Mouse (Mus musculus): ENCODE results near the gene Tmem41b. TPM values are rescaled to one million over a fixed set of nuclear protein-coding genes. Genes with fewer than 3 reads are reported as not detected.

Gene Tmem41b
- total RNA-seq, 1 experiment, result 154 TPM

DNA sequence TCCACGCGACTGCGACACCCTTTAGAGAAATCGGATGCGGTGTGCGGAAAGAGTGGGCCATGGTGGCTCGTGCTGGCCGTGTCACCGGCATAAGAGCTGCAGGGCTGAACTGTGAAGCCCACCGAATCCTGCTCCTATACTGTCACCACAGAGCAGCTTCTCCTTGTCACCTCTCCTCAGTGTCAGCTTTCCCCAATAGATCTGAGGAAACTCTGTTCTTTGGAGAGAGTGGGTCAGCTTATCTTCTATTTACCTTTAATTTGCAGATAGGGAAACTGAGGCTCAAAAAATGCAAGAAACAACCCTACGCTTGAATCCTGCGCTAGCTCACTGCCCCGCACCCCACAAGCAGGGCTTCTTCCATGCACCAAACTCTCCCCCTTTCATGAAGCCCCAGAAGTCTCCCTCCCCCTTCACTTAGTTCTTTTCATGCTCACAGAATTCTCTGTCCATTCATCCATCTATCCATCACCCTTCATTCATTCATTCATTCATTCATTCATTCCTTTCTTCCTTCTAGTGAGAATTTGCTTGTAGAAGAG is 26.0 kb downstream of the Tmem41b start:
- H3K4me3 ChIP-seq (ENCODE audit: insufficient read depth in 1 of 2, low read depth in 1 of 2, low read length in 2 of 2, poor library complexity in 1 of 2, severe bottlenecking in 1 of 2), result peak overlapping the region; percentile 81 to 86
- H3K9ac ChIP-seq (ENCODE audit: insufficient read depth, low read depth, low read length, poor library complexity, severe bottlenecking), result peak overlapping the region; percentile 81
- H3K4me1 ChIP-seq (ENCODE audit: control insufficient read depth in 2 of 2, insufficient read depth in 2 of 2, low read length in 2 of 2, poor library complexity in 1 of 2), result no peaks in the 10 kb centered on the region
- no peaks in the 10 kb centered on the region for H3K9me3 ChIP-seq (ENCODE audit: control insufficient read depth, insufficient read depth, low read depth, low read length)
- TF ChIP-seq HCFC1 (IDR thresholded peaks at IDR 0.05; ENCODE audit: borderline replicate concordance, insufficient read depth, low read length) (no peak), ZC3H11A (IDR thresholded peaks at IDR 0.05; ENCODE audit: borderline replicate concordance, low read depth, low read length) (no peak), ZNF384 (IDR thresholded peaks at IDR 0.05; ENCODE audit: low read depth, low read length) (no peak), CHD2 (IDR thresholded peaks at IDR 0.05; ENCODE audit: low read depth, low read length) (no peak), MAFK (IDR thresholded peaks at IDR 0.05; ENCODE audit: insufficient read depth, low read depth, low read length) (no peak)
- H3K36me3 ChIP-seq (ENCODE audit: control insufficient read depth, insufficient read depth, low read length, poor library complexity, severe bottlenecking), result no peaks in the 10 kb centered on the region
- DNase-seq (ENCODE audit: low read depth, low spot score), result no peak
- in situ Hi-C loops (cut with MboI; ENCODE audit: low sequenced_read_pairs in 2 of 2, unreplicated experiment in 2 of 2), result no loop called here
- H3K27ac ChIP-seq (ENCODE audit: insufficient read depth, low read depth, low read length, poor library complexity, severe bottlenecking), result no peak overlapping the region

DNA sequence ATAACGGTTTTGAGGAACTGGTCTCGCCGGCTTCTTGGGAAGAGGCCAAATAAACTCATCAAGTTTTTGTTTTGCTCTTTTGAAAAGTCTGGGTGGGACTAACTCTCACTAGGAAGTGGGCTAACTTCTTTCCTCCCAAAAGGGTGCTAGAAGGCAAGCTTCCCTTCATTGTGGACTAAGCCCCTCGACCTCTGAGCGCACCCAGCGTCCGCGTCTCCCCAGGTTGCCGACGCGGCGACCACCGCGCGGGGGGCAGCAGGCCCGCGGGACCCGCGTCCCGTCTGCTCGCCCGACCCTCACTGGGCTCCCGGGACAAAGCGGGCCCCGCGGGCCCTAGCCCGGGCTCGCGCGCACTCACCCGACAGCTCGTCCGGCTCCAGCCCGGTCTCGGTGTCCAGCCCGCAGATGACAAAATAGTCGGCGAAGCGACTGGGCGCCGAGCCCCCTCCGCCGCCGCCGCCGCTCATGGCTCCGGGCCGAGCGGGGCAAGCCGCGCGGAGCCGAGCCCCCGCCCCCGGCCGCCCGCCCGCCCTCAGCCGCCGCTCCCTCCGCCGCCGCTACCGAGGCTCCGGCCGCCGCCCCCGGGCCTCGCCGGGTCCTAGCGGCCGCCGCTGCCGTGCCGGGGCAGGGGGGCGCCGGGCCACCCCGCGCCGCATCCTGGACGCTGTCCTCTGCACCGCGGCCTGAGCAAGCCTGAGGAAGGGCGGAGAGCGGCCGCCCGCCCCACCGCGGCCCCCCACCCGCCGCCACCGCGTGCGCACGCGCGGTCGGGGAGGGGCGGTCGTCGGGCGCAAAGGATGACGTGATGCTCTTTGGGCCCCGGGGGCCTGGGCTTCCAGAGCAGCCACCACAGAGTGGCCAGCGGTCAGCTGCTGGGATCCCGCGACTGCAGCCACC is 26.8 kb downstream of the Tmem41b start, which contains the start of gene Dennd5a:
Gene Dennd5a (minus strand): TSS at position 755 of the 897 bp plus-strand sequence.
- in situ Hi-C loops (cut with MboI; ENCODE audit: low sequenced_read_pairs in 2 of 2, unreplicated experiment in 2 of 2), result no loop called here
- peak within 1 kb of the TSS; percentile 86 for H3K9ac ChIP-seq (ENCODE audit: insufficient read depth, low read depth, low read length, poor library complexity, severe bottlenecking)
- H3K9me3 ChIP-seq (ENCODE audit: control insufficient read depth, insufficient read depth, low read depth, low read length), result no peaks in the 10 kb centered on the region
- H3K36me3 ChIP-seq (ENCODE audit: control insufficient read depth, insufficient read depth, low read length, poor library complexity, severe bottlenecking), result no peaks in the 10 kb centered on the region
- peak within 1 kb of the TSS; percentile 81 to 86 for H3K4me3 ChIP-seq (ENCODE audit: insufficient read depth in 1 of 2, low read depth in 1 of 2, low read length in 2 of 2, poor library complexity in 1 of 2, severe bottlenecking in 1 of 2)
- TF ChIP-seq ZNF384 (IDR thresholded peaks at IDR 0.05; ENCODE audit: low read depth, low read length), result no peak
- no peak for TF ChIP-seq ZC3H11A (IDR thresholded peaks at IDR 0.05; ENCODE audit: borderline replicate concordance, low read depth, low read length)
- no peak for TF ChIP-seq MAFK (IDR thresholded peaks at IDR 0.05; ENCODE audit: insufficient read depth, low read depth, low read length)
- TF ChIP-seq CHD2 (IDR thresholded peaks at IDR 0.05; ENCODE audit: low read depth, low read length), result no peak
- no peak for TF ChIP-seq HCFC1 (IDR thresholded peaks at IDR 0.05; ENCODE audit: borderline replicate concordance, insufficient read depth, low read length)
- H3K4me1 ChIP-seq (ENCODE audit: control insufficient read depth in 2 of 2, insufficient read depth in 2 of 2, low read length in 2 of 2, poor library complexity in 1 of 2), result 0 out of 4 replicates have a peak, but pooled peaks cover 0 to 1% of the 10 kb centered on the region in 2 experiments
- no peak within 1 kb of the TSS for H3K27ac ChIP-seq (ENCODE audit: insufficient read depth, low read depth, low read length, poor library complexity, severe bottlenecking)
- no peak for DNase-seq (ENCODE audit: low read depth, low spot score)

DNA sequence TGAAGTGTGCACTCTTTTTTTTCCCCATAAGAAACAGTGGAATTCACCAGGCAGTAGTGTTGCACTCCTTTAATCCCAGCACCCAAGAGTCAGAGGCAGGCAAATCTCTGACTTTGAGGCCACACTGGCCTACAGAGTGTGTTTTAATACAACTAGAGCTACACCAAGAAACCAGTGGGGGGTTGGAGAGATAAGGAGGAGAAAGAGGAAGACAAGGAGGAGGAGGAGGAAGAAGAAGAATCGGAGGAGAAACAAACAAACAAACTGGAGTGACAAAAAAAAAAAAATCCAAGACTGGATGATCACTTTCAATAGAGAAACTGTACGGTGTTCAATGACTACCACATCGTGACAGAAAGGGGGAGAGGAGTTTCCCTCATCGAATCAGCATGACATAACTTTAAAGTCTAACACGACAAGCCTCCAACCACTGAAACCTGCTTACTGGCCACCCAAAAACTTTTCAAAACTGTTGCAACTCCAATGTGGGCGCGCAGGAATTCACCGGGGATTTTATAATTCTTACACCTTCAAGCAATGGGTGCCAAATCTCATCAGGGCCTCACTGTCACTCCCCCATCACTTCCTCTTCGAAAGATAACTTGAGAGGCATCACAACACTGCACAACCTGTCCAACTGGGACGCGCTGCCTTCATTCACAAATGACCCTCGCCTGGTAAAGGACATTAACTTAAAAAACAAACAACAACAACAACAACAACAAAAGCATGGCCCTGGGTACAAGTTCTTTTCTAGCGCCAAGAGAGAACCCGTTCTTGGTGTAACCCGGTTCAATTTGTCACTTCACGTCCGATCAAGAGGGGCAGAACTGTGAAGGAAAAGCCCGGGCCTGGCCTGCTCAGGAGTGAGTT is 27.6 kb downstream of the Tmem41b start:
- H3K4me3 ChIP-seq (ENCODE audit: insufficient read depth in 1 of 2, low read depth in 1 of 2, low read length in 2 of 2, poor library complexity in 1 of 2, severe bottlenecking in 1 of 2), result peak overlapping the region; percentile 81 to 86
- no peaks in the 10 kb centered on the region for H3K36me3 ChIP-seq (ENCODE audit: control insufficient read depth, insufficient read depth, low read length, poor library complexity, severe bottlenecking)
- H3K9me3 ChIP-seq (ENCODE audit: control insufficient read depth, insufficient read depth, low read depth, low read length), result no peaks in the 10 kb centered on the region
- H3K9ac ChIP-seq (ENCODE audit: insufficient read depth, low read depth, low read length, poor library complexity, severe bottlenecking), result peak overlapping the region; percentile 86
- DNase-seq (ENCODE audit: low read depth, low spot score), result no peak
- in situ Hi-C loops (cut with MboI; ENCODE audit: low sequenced_read_pairs in 2 of 2, unreplicated experiment in 2 of 2), result no loop called here
- no peak overlapping the region for H3K27ac ChIP-seq (ENCODE audit: insufficient read depth, low read depth, low read length, poor library complexity, severe bottlenecking)
- no peak for TF ChIP-seq ZC3H11A (IDR thresholded peaks at IDR 0.05; ENCODE audit: borderline replicate concordance, low read depth, low read length)
- TF ChIP-seq ZNF384 (IDR thresholded peaks at IDR 0.05; ENCODE audit: low read depth, low read length), result no peak
- no peak for TF ChIP-seq HCFC1 (IDR thresholded peaks at IDR 0.05; ENCODE audit: borderline replicate concordance, insufficient read depth, low read length)
- no peak for TF ChIP-seq CHD2 (IDR thresholded peaks at IDR 0.05; ENCODE audit: low read depth, low read length)
- H3K4me1 ChIP-seq (ENCODE audit: control insufficient read depth in 2 of 2, insufficient read depth in 2 of 2, low read length in 2 of 2, poor library complexity in 1 of 2), result 0 out of 4 replicates have a peak, but pooled peaks cover 0 to 2% of the 10 kb centered on the region in 2 experiments

DNA sequence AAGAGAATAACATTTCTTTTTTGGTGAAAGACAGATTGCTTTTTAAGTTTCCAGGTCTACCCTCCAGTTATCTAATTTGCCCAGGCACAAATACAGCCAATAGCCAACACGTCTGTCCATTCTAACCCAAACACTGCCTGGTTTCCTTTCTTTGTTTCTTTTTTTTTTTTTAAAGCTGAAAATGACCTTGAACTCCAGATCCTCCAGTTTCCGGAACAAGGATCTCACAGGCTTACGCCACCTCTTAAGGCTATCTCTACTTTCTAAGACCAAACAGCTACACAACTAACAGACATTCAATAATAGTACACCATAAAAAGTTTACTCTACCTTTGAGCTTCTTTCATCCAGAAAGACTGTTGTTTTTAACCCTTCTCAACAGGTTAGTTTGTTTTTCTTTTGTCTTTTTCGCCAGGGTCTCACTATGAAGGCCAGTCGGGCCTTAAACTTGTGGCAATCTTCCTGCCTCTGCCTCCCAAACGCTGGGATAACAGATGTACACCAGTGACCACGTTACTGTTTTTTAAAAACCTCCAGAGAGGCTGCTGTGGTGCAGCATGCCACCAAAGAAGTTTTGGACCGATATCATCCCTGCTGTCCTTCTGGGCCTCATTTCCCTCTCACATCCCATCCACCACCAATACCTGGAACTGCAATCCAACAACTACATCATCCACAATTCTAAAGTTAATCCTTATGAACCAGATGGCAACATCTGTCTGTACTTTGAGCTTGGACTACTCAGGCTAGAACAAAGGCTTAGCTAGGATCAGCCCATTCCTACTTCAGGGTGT is 28.5 kb downstream of the Tmem41b start:
- TF ChIP-seq CHD2 (IDR thresholded peaks at IDR 0.05; ENCODE audit: low read depth, low read length) (no peak), HCFC1 (IDR thresholded peaks at IDR 0.05; ENCODE audit: borderline replicate concordance, insufficient read depth, low read length) (no peak), MAFK (IDR thresholded peaks at IDR 0.05; ENCODE audit: insufficient read depth, low read depth, low read length) (no peak), ZNF384 (IDR thresholded peaks at IDR 0.05; ENCODE audit: low read depth, low read length) (peak; percentile 57; the same call in 1 of the 2 replicates), ZC3H11A (IDR thresholded peaks at IDR 0.05; ENCODE audit: borderline replicate concordance, low read depth, low read length) (no peak)
- H3K27ac ChIP-seq (ENCODE audit: insufficient read depth, low read depth, low read length, poor library complexity, severe bottlenecking), result no peak overlapping the region
- DNase-seq (ENCODE audit: low read depth, low spot score), result no peak
- in situ Hi-C loops (cut with MboI; ENCODE audit: low sequenced_read_pairs in 2 of 2, unreplicated experiment in 2 of 2), result no loop called here
- no peaks in the 10 kb centered on the region for H3K36me3 ChIP-seq (ENCODE audit: control insufficient read depth, insufficient read depth, low read length, poor library complexity, severe bottlenecking)
- H3K9me3 ChIP-seq (ENCODE audit: control insufficient read depth, insufficient read depth, low read depth, low read length), result no peaks in the 10 kb centered on the region
- H3K9ac ChIP-seq (ENCODE audit: insufficient read depth, low read depth, low read length, poor library complexity, severe bottlenecking), result no peak overlapping the region
- H3K4me1 ChIP-seq (ENCODE audit: control insufficient read depth in 2 of 2, insufficient read depth in 2 of 2, low read length in 2 of 2, poor library complexity in 1 of 2), result 0 out of 4 replicates have a peak, but pooled peaks cover 0 to 2% of the 10 kb centered on the region in 2 experiments
- no peak overlapping the region for H3K4me3 ChIP-seq (ENCODE audit: insufficient read depth in 1 of 2, low read depth in 1 of 2, low read length in 2 of 2, poor library complexity in 1 of 2, severe bottlenecking in 1 of 2)
